Mouse (Mus musculus) G1E-ER4 (cell line): Measurements from ENCODE around the gene Zfp354c. TPM values are rescaled to one million over a fixed set of nuclear protein-coding genes. Genes with fewer than 3 reads are reported as not detected.

Experiments
- GATA1 ChIP-seq: IDR thresholded peaks from one replicate; pipeline ENCODE4 v1.8.0; 2012; ENCODE audit warnings: low read length, inconsistent platforms
- polyA plus RNA-seq: library from polyadenylated mRNA; stranded (reverse); fragments of >175 nt; gene quantifications from 2 replicates; pipeline ENCODE4 v1.2.3, GENCODE M21; 2012

Zfp354c gene
- polyA plus RNA-seq, result not detected in 2 replicates

DNA sequence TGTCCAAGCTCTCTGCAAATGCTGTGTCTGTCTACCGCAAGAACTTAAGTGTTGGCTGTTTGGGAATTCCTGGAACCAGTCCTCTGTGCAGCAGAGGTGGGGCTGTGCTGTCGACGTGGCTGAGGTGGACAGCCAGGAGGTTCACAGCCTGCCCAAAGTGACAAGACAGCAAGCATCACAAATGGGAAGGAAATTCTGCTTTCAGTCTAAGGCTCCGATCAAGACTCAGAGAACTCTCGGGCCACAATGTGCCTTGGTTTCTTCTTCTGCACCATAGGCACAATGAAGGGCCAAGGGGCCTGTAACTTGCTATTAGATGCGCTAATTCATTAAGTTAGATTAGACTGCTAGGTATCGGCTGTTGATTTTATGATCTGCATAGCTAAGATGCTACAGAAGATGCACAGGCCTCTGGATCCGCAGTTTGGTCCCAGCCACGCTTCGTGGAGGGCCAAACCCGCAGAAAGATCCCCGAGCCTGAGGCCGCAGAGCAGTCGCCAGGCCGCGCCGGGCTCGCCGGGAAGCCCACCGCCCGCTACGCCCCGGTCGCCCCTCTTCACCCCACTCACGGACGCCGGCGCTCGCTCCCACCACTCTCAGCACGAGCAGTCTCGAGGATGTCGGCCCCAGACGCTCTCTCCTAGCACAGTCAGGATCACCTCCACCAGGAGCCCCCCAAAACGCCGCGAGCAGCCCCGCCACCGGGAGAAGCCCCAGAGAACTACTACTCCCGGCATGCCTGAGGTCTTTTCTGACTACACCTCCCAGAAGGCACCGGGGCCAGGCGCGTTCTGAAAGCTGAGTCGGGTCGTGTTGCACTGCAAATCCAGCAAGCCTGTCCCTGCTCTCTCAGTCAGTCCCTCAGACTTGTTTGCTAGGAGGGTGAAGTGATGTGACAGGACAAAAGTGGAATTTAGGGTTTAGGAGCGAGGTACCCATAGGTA, at the start of gene Zfp354c:
Gene Zfp354c, minus strand, starts transcription at position 715 of the 944 bp plus-strand sequence.
- no peak for TF ChIP-seq GATA1

DNA sequence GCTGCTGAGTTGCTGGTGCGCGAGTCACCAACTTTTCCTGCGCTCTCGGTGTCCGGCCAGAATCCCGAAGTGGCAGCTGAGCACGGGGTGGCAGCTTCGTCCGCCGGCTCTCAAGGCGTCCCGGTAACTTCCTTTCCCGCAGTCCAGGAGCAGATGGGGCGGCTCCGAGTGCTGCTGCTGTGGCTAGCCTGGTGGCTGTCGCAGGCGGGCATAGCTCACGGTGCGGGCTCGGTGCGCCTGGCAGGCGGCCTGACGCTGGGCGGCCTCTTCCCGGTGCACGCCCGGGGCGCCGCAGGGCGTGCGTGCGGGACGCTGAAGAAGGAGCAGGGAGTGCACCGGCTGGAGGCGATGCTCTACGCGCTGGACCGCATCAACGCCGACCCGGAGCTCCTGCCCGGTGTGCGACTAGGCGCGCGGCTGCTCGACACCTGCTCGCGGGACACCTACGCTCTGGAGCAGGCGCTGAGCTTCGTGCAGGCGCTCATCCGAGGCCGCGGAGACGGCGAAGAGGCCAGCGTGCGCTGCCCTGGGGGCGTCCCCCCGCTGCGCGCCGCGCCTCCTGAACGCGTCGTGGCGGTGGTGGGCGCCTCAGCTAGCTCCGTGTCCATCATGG, 23.6 kb upstream of the Zfp354c start:
- TF ChIP-seq GATA1, result no peak

DNA sequence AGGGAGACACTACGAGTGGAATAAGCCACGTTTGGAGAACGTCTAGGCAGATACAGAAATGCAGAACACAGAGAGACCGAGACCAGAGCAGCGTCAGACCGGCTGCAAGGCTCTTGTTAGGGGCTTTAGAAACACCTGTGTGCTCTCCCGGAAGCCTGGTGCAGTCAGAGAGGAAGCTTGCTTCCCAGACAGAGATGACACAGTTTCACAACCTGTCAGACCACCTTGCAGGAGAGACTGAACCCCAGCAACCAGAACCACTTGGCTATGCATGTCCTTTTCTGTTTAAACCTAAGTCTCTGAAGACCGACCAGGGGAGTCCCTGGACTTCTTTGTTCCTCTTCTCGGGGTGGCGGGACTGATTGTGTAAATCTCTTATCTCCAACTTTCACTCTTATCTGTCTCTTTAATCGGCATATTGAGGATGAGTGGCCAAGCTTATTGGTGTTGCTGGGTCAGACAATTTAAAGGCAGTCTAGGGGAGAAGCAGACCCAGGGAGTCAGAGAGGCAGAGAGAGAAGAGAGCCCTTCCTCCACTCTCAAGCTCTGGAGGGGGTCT, 22.7 kb upstream of the Zfp354c start, which contains the start of gene Grm6:
Gene Grm6, plus strand, starts transcription at position 509 of the 559 bp plus-strand sequence.
- TF ChIP-seq GATA1, result no peak

DNA sequence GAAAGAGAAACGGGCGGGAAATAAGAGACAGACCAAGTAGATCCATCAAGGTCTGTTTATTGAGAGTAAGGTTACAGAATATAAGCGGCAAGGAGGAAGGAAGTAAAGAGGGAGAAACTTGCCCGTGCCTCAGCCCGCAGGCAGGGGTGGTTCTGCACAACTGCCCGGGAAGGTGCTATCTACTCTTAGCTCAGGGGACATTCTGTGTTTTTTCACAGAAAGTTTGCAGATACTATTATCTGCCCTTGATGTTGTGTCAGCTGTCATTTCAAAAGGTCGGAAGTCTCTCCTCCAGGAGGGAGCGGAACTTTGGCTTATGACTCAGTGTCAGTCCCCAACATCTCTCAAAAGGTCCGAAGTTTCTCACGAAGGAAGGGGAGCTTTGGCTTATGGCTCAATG, 21.8 kb upstream of the Zfp354c start:
- no peak for TF ChIP-seq GATA1

GRCm38 (mm10) chr11:50848520-50849137, 21.1 kb upstream of the Zfp354c start:
- no peak for TF ChIP-seq GATA1

DNA sequence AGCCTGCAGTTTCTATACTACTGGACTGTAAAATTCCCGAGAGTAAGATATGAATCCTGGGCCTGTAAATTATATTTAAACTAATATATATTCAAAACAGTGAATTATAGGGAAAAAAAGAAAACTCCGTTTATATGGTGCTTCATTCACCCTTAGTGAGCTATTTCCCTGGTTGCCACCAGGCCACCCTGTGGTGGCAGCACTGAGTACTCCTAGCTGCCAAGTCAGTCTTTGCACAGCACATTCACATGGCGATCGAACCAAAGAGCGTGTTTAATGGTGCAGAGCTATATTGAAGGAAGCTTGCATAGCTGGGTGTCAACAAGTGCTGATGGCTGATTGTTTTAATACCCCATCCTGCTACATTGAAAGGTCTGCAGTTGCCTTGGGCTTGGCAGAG, 19.5 kb upstream of the Zfp354c start:
- TF ChIP-seq GATA1, result no peak

GRCm38 (mm10) chr11:50845951-50846350, 18.4 kb upstream of the Zfp354c start:
- no peak for TF ChIP-seq GATA1

DNA sequence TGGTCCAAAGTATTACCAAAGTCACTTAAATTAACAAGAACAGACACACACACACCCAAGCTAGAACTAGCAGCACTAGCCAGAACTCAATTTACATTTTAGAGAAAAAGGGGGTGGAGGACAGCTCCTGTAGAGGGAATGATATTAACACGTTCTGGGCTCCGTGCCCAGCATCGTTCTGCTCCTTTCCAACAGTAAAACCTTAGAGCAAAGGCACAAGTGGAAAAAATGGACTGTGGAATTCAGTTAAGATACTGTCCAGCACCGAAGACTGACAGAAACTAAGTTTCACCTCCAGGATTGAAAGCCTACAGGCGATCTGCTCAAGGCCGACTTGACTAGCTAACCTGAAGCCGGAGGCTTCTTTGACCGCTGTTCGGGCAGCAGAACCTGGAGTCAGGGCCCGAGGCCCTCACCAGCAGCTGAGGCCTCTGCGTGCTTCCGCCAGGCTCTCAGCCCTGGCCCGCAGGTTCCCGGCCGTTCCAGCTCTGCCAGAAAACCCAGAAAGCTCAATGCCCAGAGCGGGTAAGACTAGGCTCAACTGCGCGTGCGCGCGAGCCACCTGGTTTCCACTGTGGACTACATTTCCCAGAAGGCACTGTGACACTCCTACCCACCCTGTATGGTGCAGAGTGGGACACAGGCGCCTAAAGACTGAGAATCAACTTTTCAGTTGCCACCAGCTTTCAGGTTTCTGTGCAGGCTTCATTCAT, 13.7 kb upstream of the Zfp354c start, which contains the start of gene Zfp879:
Gene Zfp879, minus strand, starts transcription at position 530 of the 713 bp plus-strand sequence.
- no peak for TF ChIP-seq GATA1

DNA sequence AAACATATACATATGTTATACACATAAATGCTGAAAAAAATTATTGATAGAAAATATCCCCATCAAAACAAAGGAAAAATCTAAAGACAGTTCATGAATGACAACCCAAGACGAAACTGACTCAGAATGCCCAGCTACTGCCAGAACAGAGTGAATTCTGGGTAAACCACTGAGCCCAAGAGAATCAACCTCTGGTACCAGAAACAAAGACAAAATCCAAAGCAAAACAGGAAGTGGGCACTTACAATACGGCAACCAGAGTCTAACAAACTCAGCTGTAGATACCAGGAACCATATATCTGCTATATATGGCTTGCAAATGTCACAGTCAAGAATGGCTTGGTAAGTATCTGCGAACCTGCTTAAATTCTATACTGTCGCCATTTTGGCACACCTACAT, 8.2 kb upstream of the Zfp354c start:
- TF ChIP-seq GATA1, result no peak

- no peak for TF ChIP-seq GATA1
Measured at GRCm38 (mm10) chr11:50826214-50826613, 1.3 kb downstream of the Zfp354c start.

GRCm38 (mm10) chr11:50814233-50814632, 13.3 kb downstream of the Zfp354c start:
- no peak for TF ChIP-seq GATA1

GRCm38 (mm10) chr11:50798836-50799235, 28.7 kb downstream of the Zfp354c start:
- TF ChIP-seq GATA1, result no peak

GRCm38 (mm10) chr11:50797674-50798073, 29.9 kb downstream of the Zfp354c start:
- no peak for TF ChIP-seq GATA1

GRCm38 (mm10) chr11:50771006-50771405, 56.5 kb downstream of the Zfp354c start:
- TF ChIP-seq GATA1, result no peak
